Mouse (Mus musculus) frontal cortex, adult (tissue): ENCODE data around the gene Sema3d.

Source experiments
- ATAC-seq: cut with Nextera tagmentation; 2 replicates; pipeline ENCODE4 v1.9.2; 2017; ENCODE audit warnings: mild to moderate bottlenecking, moderate library complexity, mixed read lengths; ENCODE audit not compliant: low TSS enrichment

Sema3d gene

DNA sequence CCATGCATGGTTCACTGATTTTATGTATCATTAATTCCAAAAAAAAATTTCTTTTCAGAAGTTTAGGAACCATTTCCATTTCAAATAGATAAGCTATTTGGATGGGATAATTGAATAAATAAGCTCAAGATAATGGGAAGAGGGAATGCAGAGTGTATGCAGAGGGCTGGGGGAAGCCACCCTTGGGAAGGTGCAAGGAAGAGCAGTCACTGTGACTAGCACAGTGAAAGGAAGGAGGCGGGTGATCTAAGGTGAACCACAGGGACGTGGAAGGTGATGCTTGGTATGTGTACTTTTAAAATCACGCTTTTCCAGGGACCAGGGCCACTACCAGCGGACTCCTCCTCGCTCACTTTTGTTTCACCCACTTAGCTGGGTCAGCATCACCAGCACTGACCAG is 115.9 kb downstream of the Sema3d start:
- ATAC-seq: no peak

DNA sequence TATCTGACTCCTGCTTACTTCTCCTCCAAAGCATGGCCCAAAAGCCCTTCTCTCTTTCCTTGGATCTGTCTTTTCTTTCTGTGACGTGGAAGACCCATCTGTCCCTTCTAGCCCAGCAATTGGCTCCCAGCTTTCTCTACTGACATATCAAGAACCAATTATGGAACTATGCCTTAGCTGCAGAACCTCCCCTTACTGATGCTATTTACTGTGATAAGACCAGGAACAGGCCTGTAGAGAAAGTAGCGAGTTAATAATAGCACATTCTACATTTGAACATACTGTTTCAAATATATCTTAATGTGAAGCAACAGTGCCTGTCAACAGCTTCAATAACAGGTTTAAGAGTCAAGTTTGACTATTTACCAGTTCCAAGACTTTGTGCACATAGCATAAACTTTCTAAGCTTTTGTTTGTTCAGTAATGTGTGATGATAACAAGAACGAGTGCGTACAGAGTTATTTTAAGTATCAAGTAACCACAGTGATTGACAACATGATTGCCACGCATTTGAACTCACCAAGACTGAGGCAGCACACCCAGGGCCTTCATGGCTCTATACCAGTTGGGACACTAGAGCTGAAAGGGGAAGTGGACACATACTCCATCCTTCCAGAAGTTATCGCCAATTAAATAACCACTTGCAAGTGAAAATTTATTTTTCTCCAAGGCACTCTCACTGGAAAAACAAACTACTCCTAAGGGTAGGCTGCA is 116.8 kb downstream of the Sema3d start:
- no peak for ATAC-seq

DNA sequence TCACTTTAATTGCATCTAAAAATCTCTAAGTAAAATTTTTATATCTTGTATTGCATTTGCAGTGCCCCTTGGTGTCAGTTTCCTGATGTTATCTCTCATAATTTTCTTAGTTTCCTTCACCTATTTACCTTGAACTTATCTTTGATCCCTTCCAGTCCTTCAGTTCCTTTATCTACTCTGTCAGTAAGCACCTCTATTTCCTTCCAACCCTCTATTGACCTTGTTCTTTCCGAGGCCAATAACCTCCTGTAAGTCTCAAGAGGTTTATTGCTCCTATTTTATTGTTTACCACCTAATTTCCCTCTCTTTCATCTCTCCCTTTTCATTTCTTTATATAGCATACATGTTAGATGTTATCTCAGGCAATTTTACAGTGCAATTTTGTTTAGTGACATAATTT is 129.3 kb downstream of the Sema3d start:
- no peak for ATAC-seq

DNA sequence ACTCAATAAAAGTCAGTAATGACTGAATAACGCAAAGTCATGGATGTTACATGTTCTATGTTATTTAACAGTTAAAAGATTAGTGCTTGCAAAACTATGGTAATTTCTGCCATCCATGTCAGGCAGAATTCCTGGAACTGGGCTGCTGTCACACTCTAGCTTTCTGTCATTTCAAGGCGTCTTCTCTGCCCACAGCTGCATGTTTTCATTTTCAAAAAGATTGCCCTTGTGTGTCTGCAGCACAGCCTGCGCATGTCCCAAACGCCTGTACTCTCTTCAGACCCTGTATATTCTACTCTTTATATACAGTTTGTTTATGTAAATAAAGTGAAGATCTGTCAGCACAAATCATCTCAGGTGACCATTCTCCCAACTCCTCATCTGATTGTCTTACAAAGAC is 132.1 kb downstream of the Sema3d start:
- ATAC-seq: no peak

DNA sequence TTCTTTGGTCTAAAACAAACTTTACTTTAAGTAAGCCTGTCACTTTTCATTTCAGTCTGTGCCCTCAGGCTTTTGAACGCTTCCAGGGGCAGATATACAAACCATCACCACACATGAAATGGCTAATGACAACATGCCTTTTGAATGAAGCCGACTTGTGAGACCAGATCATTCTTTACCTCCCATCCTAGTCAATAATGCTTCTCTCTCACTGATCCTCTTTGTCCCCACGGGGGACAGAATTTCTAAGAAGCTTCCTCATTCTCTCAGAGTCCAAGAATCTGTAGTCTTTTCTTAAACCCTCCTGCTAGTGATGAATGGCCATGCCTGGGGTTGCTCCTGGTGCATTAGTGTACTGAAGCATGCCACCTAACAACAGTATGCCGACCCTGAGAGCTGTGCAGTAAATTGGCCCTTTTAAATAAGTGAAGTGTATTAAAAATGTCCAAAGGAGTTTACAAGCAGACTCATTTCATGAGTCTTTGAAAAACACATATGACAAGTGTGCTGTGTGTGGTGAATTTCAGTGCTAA is 142.1 kb downstream of the Sema3d start:
- no peak for ATAC-seq

DNA sequence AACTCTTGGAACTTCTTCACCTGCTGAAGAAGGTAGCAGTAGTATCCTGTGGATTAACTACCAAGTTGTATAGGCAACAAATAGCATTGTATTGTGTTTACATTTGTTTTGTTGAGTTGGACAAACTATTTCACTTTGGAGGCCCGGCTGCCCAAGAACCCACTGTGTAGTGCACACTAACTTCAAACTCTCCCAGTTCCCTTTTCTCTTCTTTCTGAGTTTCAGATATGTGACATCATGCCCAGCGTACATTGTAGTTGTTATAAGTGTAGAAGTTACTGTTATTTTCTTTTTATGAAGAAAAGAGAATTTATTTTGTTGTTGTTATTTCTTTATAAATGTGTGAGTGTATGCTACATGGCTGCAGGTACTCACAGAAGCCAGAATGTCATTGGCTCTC is 145.4 kb downstream of the Sema3d start:
- ATAC-seq: no peak

DNA sequence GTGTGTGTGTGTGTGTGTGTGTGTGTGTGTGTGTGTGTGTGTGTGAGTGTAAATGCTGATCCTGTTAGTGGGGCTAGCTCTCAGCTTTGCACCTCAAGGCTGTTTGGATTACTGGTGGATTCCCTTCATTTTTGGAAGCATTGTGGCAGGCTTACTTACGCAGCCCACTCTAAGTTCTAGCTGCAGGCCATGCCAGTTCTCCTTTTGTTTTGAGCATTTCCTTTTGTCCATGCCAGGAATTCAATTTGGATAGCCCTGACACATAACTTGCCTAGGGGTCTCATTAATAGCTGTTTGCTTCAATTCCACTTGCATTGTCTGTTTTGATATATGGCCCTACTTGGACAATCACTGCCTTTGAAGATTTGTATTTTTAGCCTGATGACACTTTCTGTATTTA is 146.6 kb downstream of the Sema3d start:
- ATAC-seq: no peak

DNA sequence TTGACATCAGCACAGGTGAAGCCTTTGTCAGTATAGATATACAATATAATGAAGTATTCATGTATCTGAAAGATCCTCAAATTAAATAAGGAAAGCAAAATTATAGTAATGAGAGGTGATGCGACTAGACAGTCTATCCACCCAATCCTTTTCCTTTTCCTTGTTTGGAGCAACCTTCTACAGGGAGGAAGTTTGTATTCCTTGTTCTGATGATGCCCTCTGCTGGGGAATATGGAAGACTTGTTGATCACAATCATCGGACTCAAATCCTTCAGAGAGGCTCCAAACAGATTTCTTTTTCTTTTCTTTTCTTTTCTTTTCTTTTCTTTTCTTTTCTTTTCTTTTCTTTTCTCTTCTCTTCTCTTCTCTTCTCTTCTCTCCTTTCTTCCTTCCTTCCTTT is 158.1 kb downstream of the Sema3d start:
- ATAC-seq: peak; percentile 93

DNA sequence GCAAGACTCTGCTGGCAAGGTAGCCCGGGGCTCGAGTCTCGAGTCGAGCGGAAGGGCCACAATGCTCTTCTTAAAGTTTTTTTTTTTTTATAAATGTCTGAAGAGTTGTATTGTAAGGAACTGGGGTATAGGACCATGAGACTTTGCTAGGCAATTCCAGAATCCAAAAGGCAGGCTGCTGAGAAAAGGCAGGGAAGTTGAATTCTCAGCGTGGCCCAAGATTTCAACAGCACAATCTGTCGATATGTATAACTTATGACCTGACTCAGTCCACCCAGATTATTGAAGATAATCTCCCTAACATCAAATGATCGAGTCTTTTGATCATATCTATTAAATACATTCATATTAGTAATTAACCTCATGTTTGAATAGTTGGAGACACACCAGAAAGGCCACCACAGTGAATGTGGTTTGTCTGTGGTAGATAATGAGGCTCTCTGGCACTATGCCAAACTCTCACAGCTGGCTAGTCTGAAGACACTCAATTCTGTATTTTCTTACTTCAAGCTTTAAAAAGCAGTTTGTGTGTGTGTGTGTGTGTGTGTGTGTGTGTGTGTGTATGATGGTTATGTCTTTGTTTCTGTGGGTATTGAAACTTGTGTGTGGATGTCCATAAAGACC is 166.0 kb downstream of the Sema3d start:
- no peak for ATAC-seq

DNA sequence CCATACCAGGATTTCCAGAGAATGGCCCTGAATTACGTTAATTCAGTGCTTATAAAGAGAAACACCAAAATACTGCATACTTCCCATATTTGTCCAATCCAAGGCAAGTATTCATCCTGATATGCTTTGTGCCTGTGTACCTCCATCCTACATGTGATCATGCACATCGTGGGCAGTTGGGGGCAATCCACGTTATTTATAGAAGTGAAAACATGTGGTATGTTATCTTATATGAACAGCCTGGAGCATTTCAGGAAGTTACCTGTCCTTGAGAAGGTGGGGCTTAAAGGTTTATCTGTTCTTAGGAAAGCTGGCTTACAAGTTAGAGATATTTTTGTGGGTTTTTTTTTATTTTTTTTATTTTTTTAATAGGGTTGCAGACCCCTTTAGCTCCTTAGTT is 172.2 kb downstream of the Sema3d start:
- ATAC-seq: no peak

DNA sequence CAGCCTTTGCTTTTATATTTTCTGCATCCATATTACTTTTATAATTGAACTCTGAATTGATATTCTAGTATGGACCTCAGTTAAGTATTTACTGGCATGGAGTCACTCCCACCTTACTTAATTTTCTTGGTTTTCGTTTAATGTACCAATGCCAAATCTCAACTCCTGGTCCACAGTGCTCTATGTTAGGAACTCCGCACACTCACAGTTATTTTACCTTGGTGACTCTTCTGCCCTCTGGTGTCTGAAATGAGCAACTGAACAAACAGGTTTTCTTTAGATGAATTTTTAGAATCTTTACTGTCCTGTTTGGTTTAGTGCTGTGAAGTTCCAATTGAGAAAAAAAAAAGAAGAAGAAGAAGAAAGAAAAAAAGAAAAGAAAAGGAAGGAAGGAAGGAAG is 174.7 kb downstream of the Sema3d start:
- ATAC-seq: peak; percentile 79

DNA sequence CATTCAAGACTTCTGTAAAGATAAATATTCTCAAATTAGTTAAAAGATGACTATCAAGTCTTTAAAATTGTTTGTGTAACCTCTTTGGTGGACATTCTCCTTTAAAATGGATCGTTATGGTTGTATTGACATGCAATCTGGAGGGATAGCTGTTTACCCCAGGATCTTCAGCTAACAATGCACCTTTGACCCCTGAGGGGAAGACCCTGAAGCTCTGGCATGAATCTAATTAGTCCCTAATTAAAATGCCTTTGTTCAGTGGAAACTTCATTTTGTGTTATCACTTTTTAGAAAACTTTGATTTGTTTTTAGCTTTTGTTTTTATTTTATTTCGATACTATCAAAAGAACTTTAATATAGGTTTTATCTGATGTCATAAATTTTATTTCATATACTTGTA is 178.6 kb downstream of the Sema3d start:
- no peak for ATAC-seq

DNA sequence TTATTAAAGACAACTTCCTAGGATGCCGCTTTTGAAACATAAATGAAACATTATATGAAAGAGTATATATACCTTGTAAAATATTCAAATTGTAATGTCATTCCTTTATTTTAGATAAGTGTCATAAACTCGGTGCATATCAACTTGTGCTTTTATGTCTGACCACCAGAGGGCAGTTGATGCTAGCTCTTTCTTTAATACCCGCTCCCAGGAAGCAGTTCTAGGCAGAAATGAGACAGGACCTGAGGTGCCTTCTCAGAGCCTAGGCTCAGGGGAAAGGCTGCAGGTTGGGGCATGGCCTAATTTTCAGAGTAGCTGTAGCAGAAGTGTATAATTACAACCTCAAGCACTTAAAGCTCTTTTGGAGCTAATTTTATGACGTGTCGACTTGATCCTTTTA is 179.0 kb downstream of the Sema3d start:
- ATAC-seq: peak; percentile 90

DNA sequence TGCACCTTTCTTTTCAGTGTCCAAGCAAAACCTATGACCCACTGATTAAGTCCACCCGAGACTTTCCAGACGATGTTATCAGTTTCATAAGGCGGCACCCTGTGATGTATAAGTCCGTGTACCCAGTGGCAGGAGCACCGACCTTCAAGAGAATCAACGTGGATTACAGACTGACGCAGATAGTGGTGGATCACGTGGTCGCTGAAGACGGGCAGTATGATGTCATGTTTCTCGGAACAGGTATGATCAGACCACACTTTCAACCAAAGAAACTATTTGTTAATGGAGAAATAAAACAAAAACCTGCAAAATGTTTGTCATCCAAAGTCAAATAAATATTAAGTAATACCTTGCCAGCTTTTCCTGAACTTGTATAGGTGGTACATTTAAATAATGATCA is 179.9 kb downstream of the Sema3d start:
- ATAC-seq: no peak

DNA sequence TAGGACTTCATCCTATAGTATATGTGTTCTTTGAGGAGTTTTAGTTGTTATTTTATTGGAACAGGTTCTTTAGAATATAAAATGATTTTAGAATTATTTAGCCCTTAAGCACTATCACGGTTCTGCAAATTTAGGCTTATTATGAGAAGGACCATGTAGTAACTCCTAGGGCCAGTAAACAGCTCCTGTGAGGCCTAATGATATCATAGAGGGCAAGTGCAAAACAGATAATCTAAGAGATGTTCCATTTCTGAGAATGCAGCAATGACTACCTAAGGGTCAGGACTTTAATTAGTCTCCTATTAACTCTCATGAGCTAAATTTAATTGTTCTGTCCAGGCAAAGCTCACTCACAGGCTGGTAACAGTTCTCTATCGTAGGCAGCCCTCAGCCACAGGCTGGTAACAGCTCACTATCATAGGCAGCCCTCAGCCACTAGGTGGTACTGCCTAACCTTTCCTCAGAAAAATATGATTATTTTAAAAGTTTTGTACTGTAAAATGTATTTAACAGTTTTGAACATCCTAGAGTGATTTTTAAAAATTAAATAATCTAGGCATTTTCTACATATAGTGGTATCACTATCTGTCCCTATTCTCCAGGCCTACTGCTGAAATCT is 181.5 kb downstream of the Sema3d start:
- ATAC-seq: peak; percentile 88

DNA sequence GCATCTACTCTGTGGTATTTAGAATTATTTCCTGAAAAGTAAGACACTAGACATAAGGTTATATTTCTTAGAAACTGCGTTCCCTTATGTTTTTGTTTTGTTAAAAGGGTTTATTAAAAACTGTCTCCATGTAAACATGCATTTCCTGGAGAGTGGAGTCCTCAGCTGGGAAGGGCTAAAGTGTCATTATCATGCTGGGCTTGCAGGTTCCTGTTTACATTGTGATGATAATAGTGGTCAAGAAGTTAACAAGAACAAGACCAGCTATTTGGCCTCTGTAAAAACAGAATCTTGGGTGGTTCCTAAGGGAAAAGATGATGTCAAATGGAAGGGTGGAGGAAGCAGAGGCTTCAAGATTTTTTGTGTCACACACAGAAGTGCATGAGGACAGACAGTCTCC is 183.4 kb downstream of the Sema3d start:
- no peak for ATAC-seq

DNA sequence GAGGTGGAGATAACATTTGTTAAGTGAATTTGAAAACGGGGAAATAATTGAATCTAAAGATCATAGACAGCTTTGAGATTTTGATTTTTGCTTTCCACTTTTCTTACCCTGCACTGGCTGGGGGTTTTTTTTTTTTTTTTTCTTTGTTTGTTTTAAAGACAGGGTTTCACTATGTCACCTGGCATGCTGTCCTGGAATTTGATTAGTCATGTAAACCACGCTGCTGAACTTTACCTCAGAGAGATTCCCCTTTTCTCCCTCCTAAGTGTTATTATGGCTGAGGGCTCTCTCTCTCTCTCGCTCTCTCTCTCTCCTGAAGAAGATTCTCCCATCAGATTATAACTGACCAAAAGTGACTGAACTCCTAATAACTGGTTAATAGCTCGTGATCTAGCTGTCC is 191.4 kb downstream of the Sema3d start:
- ATAC-seq: no peak

DNA sequence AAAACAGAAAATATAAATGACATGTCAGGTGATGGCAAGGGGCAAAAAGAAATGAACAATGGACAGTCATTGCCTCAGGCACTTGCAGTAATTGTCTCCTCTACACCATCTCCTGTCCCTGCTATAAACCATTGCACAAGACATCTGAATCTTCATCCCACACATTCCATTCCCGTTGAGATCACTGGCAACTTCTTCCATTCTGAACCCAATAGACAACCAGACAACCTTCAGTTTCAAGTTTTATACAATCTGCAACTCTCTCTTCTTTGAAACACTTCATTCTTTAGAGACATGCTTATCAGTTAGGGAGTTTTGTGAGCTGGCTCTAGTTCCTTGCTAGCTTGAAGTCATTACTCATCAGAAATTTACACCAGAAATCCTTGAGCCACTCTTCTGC is 192.1 kb downstream of the Sema3d start:
- no peak for ATAC-seq

DNA sequence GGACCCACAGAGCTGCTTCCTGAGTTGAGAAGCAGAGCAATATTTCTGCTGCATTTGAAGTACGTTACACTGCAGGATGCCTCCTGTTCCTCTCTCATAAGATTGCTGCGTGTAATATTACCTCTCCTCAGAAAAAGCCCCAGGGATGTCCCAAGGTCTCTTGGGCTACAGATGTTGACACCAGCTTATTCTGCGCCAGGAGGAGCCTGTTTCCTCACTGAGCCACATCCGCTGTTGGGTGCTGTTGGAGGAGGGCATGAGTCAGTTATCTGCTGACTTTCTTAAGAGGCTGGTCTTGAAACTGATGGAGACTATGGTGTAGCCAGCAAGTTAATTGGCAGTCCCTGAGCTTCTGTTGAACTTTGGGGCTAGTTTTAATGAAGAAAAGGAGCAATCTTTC is 196.6 kb downstream of the Sema3d start:
- no peak for ATAC-seq

DNA sequence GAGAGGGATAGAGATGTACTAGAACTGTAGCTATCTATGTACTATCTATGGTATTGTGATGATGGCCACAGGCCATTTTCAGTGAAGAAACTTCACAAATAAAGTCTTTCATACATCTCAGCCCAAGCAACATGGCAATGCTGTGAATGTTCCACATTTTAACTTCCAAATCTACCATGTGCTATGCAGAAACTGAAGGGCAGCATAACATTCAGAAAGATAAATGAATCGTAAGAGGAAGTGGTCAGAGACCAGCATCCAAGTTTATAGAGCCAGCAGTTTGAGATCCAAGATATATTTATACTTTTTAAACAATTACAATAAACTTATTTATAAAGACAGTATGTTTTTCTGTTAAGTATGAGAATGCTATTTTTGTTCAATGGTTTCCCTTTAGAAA is 199.4 kb downstream of the Sema3d start:
- no peak for ATAC-seq

DNA sequence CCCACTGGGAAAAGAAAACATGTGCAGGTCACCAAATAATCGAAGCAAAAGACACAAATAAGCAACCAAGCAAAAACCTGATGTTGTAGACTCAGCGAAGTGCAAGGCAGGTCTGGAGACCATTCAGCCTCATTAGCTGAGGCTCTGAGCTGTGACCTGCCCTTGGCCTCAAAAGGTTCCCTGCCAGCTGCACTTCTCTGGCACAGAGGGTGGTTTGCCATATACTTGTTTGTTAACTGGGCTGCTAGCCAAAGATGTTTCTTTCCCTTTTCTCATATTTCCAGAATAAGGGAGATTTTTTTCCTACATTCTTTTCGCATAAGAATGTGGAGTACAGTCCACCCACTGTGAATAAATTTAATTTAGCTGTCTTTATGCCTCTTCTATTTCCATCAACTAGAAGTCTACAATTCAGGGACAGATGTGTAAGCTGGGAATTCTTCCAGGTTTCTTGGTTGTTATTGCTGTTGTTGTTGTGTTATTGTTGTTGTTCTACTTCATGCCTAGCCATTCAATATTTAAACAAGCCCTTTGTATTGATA is 200.2 kb downstream of the Sema3d start:
- ATAC-seq: peak; percentile 98

DNA sequence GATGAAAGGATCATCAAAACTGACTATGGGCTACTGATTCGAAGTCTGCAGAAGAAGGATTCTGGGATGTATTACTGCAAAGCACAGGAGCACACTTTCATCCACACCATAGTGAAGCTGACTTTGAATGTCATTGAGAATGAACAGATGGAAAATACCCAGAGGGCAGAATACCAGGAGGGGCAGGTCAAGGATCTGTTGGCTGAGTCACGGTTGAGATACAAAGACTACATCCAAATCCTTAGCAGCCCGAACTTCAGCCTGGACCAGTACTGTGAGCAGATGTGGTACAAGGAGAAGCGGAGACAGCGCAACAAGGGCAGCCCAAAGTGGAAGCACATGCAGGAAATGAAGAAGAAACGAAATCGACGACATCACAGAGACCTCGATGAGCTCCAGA is 201.7 kb downstream of the Sema3d start:
- no peak for ATAC-seq
